Mouse (Mus musculus): Measurements from ENCODE around the gene Crim1. TPM values are rescaled to one million over a fixed set of nuclear protein-coding genes. Genes with fewer than 3 reads are reported as not detected.

The Crim1 gene
- polyA plus RNA-seq, 1 experiment from 2014 or later = 5.8 TPM

GRCm38 (mm10) chr17:78196184-78196583 lies 3.9 kb upstream of the Crim1 start:
- no peaks in the 10 kb centered on the region for H3K36me3 ChIP-seq (ENCODE audit: control insufficient read depth, insufficient read depth, low read length)
- DNase-seq (ENCODE audit: low spot score) (no peak), ATAC-seq (ENCODE audit: low FRiP score) (no peak)
- 0 out of 2 replicates have a peak, but pooled peaks cover 2% of the 10 kb centered on the region for H3K27me3 ChIP-seq (ENCODE audit: control insufficient read depth, insufficient read depth, low read length)
- 95% methylated on average over 5 of the region's 5 CpGs for WGBS
- H3K4me3 ChIP-seq (ENCODE audit: low read depth, low read length) = no peak overlapping the region
- no peaks in the 10 kb centered on the region for H3K4me1 ChIP-seq (replicated peaks; ENCODE audit: control insufficient read depth, insufficient read depth, low read length)
- no peak overlapping the region for H3K27ac ChIP-seq (ENCODE audit: low read depth, low read length)
- no peaks in the 10 kb centered on the region for H3K9me3 ChIP-seq (ENCODE audit: control insufficient read depth, low read length)
- no peak overlapping the region for H3K4me2 ChIP-seq (replicated peaks; ENCODE audit: low read depth, low read length)
- H3K9ac ChIP-seq (ENCODE audit: low read depth, low read length) = no peak overlapping the region

- 24% methylated on average over 7 of the region's 7 CpGs for WGBS
- H3K9ac ChIP-seq (ENCODE audit: low read depth, low read length) = no peak overlapping the region
These were observed 2.9 kb upstream of the Crim1 start for GRCm38 (mm10) chr17:78197111-78197510.

GRCm38 (mm10) chr17:78198140-78198539 lies 1.9 kb upstream of the Crim1 start:
- 73% methylated on average over 4 of the region's 4 CpGs for WGBS
- Histone ChIP-seq H3K36me3 (ENCODE audit: control insufficient read depth, insufficient read depth, low read length) (no peaks in the 10 kb centered on the region), H3K4me2 (replicated peaks; ENCODE audit: low read depth, low read length) (no peak overlapping the region), H3K4me1 (replicated peaks; ENCODE audit: control insufficient read depth, insufficient read depth, low read length) (no peaks in the 10 kb centered on the region), H3K4me3 (ENCODE audit: low read depth, low read length) (no peak overlapping the region), H3K27me3 (ENCODE audit: control insufficient read depth, insufficient read depth, low read length) (0 out of 2 replicates have a peak, but pooled peaks cover 2% of the 10 kb centered on the region), H3K9me3 (ENCODE audit: control insufficient read depth, low read length) (no peaks in the 10 kb centered on the region), H3K27ac (ENCODE audit: low read depth, low read length) (no peak overlapping the region), H3K9ac (ENCODE audit: low read depth, low read length) (no peak overlapping the region)
- no peak for ATAC-seq (ENCODE audit: low FRiP score)
- DNase-seq (ENCODE audit: low spot score) = no peak

More at GRCm38 (mm10) chr17:78197111-78197510, 2.9 kb upstream of the Crim1 start:
- H3K4me3 ChIP-seq (ENCODE audit: low read depth, low read length) = no peak overlapping the region
- H3K27ac ChIP-seq (ENCODE audit: low read depth, low read length) = no peak overlapping the region
- H3K4me1 ChIP-seq (replicated peaks; ENCODE audit: control insufficient read depth, insufficient read depth, low read length) = no peaks in the 10 kb centered on the region
- no peak overlapping the region for H3K4me2 ChIP-seq (replicated peaks; ENCODE audit: low read depth, low read length)
- H3K27me3 ChIP-seq (ENCODE audit: control insufficient read depth, insufficient read depth, low read length) = 0 out of 2 replicates have a peak, but pooled peaks cover 2% of the 10 kb centered on the region
- H3K9me3 ChIP-seq (ENCODE audit: control insufficient read depth, low read length) = no peaks in the 10 kb centered on the region
- no peaks in the 10 kb centered on the region for H3K36me3 ChIP-seq (ENCODE audit: control insufficient read depth, insufficient read depth, low read length)
- ATAC-seq (ENCODE audit: low FRiP score) (no peak), DNase-seq (ENCODE audit: low spot score) (peak; percentile 61)

DNA sequence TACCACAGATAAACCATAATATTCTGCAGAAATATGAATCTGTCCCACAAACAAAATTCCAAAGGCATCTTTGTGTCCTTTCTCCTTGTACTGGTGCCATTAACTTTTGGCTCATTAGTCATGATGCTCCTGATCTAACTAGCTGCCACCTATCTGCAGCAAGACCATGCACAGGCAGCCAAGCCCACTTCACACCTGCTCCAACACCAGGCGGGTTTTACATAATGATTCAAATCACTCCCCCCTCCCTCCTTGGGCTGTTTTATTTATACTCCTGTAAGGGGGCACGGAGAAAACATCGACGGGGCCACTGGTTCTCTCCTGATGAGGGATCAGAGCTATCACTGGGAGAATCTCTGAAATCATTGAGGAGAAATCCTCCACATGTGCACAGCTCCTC lies 1.2 kb upstream of the Crim1 start:
- Histone ChIP-seq H3K4me3 (ENCODE audit: low read depth, low read length) (peak overlapping the region; percentile 81; the same call in 1 of the 2 replicates), H3K4me1 (replicated peaks; ENCODE audit: control insufficient read depth, insufficient read depth, low read length) (no peaks in the 10 kb centered on the region), H3K4me2 (replicated peaks; ENCODE audit: low read depth, low read length) (peak overlapping the region; percentile 100), H3K9ac (ENCODE audit: low read depth, low read length) (no peak overlapping the region), H3K27me3 (ENCODE audit: control insufficient read depth, insufficient read depth, low read length) (0 out of 2 replicates have a peak, but pooled peaks cover 2% of the 10 kb centered on the region), H3K9me3 (ENCODE audit: control insufficient read depth, low read length) (no peaks in the 10 kb centered on the region), H3K36me3 (ENCODE audit: control insufficient read depth, insufficient read depth, low read length) (no peaks in the 10 kb centered on the region), H3K27ac (ENCODE audit: low read depth, low read length) (no peak overlapping the region)
- DNase-seq (ENCODE audit: low spot score) (no peak), ATAC-seq (ENCODE audit: low FRiP score) (no peak)
- 7% methylated on average over 4 of the region's 4 CpGs for WGBS

- H3K4me1 ChIP-seq (replicated peaks; ENCODE audit: control insufficient read depth, insufficient read depth, low read length) = no peaks in the 10 kb centered on the region
- 8% methylated on average over 7 of the region's 7 CpGs for WGBS
- H3K27ac ChIP-seq (ENCODE audit: low read depth, low read length) = 0 out of 2 replicates have a peak overlapping the region, but pooled peaks have one; percentile 70
- H3K4me3 ChIP-seq (ENCODE audit: low read depth, low read length) = peak overlapping the region; percentile 81
- H3K9ac ChIP-seq (ENCODE audit: low read depth, low read length) = peak overlapping the region; percentile 71; the same call in 1 of the 2 replicates
- no peak for DNase-seq (ENCODE audit: low spot score)
- H3K27me3 ChIP-seq (ENCODE audit: control insufficient read depth, insufficient read depth, low read length) = 0 out of 2 replicates have a peak, but pooled peaks cover 2% of the 10 kb centered on the region
- H3K4me2 ChIP-seq (replicated peaks; ENCODE audit: low read depth, low read length) = peak overlapping the region; percentile 100
- no peaks in the 10 kb centered on the region for H3K36me3 ChIP-seq (ENCODE audit: control insufficient read depth, insufficient read depth, low read length)
- ATAC-seq (ENCODE audit: low FRiP score) = no peak
- H3K9me3 ChIP-seq (ENCODE audit: control insufficient read depth, low read length) = no peaks in the 10 kb centered on the region
These were observed 820 bp upstream of the Crim1 start for GRCm38 (mm10) chr17:78199231-78199625.

DNA sequence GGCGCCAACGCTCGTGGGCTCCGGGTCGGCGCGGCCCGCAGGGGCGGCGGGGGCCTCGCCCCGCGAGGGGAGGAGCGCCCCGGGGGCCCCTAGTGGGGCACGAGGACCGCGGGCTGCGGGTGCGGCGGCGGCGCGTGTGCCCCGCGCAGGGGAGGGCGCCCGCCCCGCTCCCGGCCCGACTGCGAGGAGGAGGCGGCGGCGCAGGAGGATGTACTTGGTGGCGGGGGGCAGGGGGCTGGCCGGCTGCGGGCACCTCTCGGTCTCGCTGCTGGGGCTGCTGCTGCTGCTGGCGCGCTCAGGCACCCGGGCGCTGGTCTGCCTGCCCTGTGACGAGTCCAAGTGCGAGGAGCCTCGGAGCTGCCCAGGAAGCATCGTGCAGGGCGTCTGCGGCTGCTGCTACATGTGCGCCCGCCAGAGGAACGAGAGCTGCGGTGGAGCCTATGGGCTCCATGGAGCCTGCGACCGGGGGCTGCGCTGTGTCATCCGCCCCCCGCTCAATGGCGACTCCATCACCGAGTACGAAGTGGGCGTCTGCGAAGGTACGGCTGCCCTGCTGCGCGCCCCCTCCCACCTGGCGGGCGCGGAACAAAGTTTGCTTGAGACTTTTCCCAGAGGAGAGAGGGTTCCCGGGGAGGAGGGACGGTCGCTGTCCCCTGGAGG lies 643 bp downstream of the Crim1 start:
- Histone ChIP-seq H3K36me3 (ENCODE audit: control insufficient read depth, insufficient read depth, low read length) (no peaks in the 10 kb centered on the region), H3K4me1 (replicated peaks; ENCODE audit: control insufficient read depth, insufficient read depth, low read length) (no peaks in the 10 kb centered on the region), H3K27ac (ENCODE audit: low read depth, low read length) (peak overlapping the region; percentile 90), H3K9ac (ENCODE audit: low read depth, low read length) (peak overlapping the region; percentile 86), H3K27me3 (ENCODE audit: control insufficient read depth, insufficient read depth, low read length) (0 out of 2 replicates have a peak, but pooled peaks cover 2% of the 10 kb centered on the region), H3K4me3 (ENCODE audit: low read depth, low read length) (peak overlapping the region; percentile 81), H3K9me3 (ENCODE audit: control insufficient read depth, low read length) (no peaks in the 10 kb centered on the region), H3K4me2 (replicated peaks; ENCODE audit: low read depth, low read length) (peak overlapping the region; percentile 100)
- ATAC-seq (ENCODE audit: low FRiP score) = peak; percentile 61
- 1% methylated on average over 36 of the region's 73 CpGs for WGBS
- DNase-seq (ENCODE audit: low spot score) = peak; percentile 69

- no peaks in the 10 kb centered on the region for H3K36me3 ChIP-seq (ENCODE audit: control insufficient read depth, insufficient read depth, low read length)
- H3K9ac ChIP-seq (ENCODE audit: low read depth, low read length) = peak overlapping the region; percentile 86
- peak overlapping the region; percentile 90; the same call in 1 of the 2 replicates for H3K27ac ChIP-seq (ENCODE audit: low read depth, low read length)
- H3K4me1 ChIP-seq (replicated peaks; ENCODE audit: control insufficient read depth, insufficient read depth, low read length) = 0 out of 2 replicates have a peak, but pooled peaks cover 2% of the 10 kb centered on the region
- H3K27me3 ChIP-seq (ENCODE audit: control insufficient read depth, insufficient read depth, low read length) = 0 out of 2 replicates have a peak, but pooled peaks cover 2% of the 10 kb centered on the region
- DNase-seq (ENCODE audit: low spot score) (peak; percentile 57), ATAC-seq (ENCODE audit: low FRiP score) (peak; percentile 45)
- peak overlapping the region; percentile 100 for H3K4me2 ChIP-seq (replicated peaks; ENCODE audit: low read depth, low read length)
- WGBS = under 1% methylated on average over 39 of the region's 39 CpGs
- H3K4me3 ChIP-seq (ENCODE audit: low read depth, low read length) = peak overlapping the region; percentile 81
- no peaks in the 10 kb centered on the region for H3K9me3 ChIP-seq (ENCODE audit: control insufficient read depth, low read length)
These were observed 1.4 kb downstream of the Crim1 start for GRCm38 (mm10) chr17:78201221-78202058.

DNA sequence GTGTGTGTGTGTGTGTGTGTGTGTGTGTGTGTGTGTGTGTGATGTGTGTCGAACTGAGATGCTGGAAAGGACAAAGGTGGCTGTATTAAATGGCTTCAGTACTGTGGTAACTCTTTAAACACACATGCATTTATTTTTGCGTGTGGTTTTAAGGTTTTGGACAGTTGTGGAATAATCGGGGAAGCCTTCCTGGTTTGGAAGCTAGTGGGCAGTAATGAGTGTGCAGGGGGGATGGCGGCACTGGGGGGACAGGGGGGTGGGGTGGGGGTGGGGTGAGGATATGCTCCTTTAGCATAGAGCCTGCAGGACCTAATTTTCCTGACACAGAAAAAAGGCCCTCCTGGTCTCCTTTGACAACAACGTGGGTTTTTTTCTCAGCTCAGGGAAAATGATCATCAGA lies 2.2 kb downstream of the Crim1 start:
- no peak for DNase-seq (ENCODE audit: low spot score)
- peak overlapping the region; percentile 81 for H3K4me3 ChIP-seq (ENCODE audit: low read depth, low read length)
- H3K4me2 ChIP-seq (replicated peaks; ENCODE audit: low read depth, low read length) = peak overlapping the region; percentile 100
- ATAC-seq (ENCODE audit: low FRiP score) = no peak
- 5% methylated on average over 5 of the region's 5 CpGs for WGBS
- H3K9ac ChIP-seq (ENCODE audit: low read depth, low read length) = peak overlapping the region; percentile 86
- no peak overlapping the region for H3K27ac ChIP-seq (ENCODE audit: low read depth, low read length)
- 0 out of 2 replicates have a peak, but pooled peaks cover 2% of the 10 kb centered on the region for H3K4me1 ChIP-seq (replicated peaks; ENCODE audit: control insufficient read depth, insufficient read depth, low read length)
- H3K27me3 ChIP-seq (ENCODE audit: control insufficient read depth, insufficient read depth, low read length) = 0 out of 2 replicates have a peak, but pooled peaks cover 2% of the 10 kb centered on the region
- H3K9me3 ChIP-seq (ENCODE audit: control insufficient read depth, low read length) = no peaks in the 10 kb centered on the region
- no peaks in the 10 kb centered on the region for H3K36me3 ChIP-seq (ENCODE audit: control insufficient read depth, insufficient read depth, low read length)
